Mouse (Mus musculus): ENCODE data around the gene Lrrc8a. TPM values are rescaled to one million over a fixed set of nuclear protein-coding genes. Genes with fewer than 3 reads are reported as not detected.
A peak's percentile ranks its signal among the peaks of the same experiment; 100 is the strongest.

The Lrrc8a gene
- polyA plus RNA-seq, 1 experiment from 2014 or later = 51.9 TPM

DNA sequence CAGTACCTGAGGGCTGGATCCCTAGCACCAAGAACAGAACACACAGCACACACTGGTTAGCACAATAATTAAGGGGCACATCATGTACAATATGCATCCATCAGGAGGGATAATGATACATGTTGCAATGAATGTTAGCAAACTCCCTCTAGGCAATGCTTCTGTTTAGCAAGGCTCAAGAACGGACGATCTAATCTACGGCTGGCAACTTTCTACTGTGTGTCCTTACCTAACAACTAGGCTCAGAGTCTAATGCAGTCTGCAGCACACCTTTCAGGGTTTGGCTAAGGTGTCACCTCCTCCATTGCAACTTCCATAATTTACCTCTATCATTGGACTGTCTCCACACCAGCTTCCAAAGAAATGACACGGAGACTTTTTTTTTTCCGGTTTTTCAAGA is 21.2 kb upstream of the Lrrc8a start:
- H3K27ac ChIP-seq (ENCODE audit: low read length) = no peak overlapping the region
- no peak overlapping the region for H3K4me3 ChIP-seq (ENCODE audit: low read depth, low read length)
- 94% methylated on average over 5 of the region's 5 CpGs for WGBS
- H3K9me3 ChIP-seq (ENCODE audit: control insufficient read depth, low read depth, low read length) = no peaks in the 10 kb centered on the region
- H3K9ac ChIP-seq (replicated peaks; ENCODE audit: low read depth, low read length) = no peak overlapping the region
- H3K4me2 ChIP-seq (replicated peaks; ENCODE audit: low read depth, low read length) = no peak overlapping the region
- no peaks in the 10 kb centered on the region for H3K4me1 ChIP-seq (ENCODE audit: control insufficient read depth, insufficient read depth, low read length)
- ATAC-seq (ENCODE audit: insufficient number of reproducible peaks, insufficient read depth, low FRiP score, low read depth) = no peak
- no peaks in the 10 kb centered on the region for H3K36me3 ChIP-seq (ENCODE audit: control insufficient read depth, insufficient read depth, low read length)
- H3K27me3 ChIP-seq (ENCODE audit: control insufficient read depth, insufficient read depth, low read length) = no peaks in the 10 kb centered on the region

GRCm38 (mm10) chr2:30235593-30235992 is 1.9 kb upstream of the Lrrc8a start:
- Histone ChIP-seq H3K36me3 (ENCODE audit: control insufficient read depth, insufficient read depth, low read length) (peaks cover 6% of the 10 kb centered on the region), H3K4me1 (ENCODE audit: control insufficient read depth, insufficient read depth, low read length) (peaks cover 17% of the 10 kb centered on the region), H3K27ac (ENCODE audit: low read length) (no peak overlapping the region), H3K4me3 (ENCODE audit: low read depth, low read length) (no peak overlapping the region), H3K9ac (replicated peaks; ENCODE audit: low read depth, low read length) (no peak overlapping the region), H3K4me2 (replicated peaks; ENCODE audit: low read depth, low read length) (no peak overlapping the region), H3K27me3 (ENCODE audit: control insufficient read depth, insufficient read depth, low read length) (no peaks in the 10 kb centered on the region), H3K9me3 (ENCODE audit: control insufficient read depth, low read depth, low read length) (no peaks in the 10 kb centered on the region)
- no peak for ATAC-seq (ENCODE audit: insufficient number of reproducible peaks, insufficient read depth, low FRiP score, low read depth)
- WGBS = 75% methylated on average over 5 of the region's 5 CpGs

GRCm38 (mm10) chr2:30236426-30237198 is 903 bp upstream of the Lrrc8a start:
- H3K27me3 ChIP-seq (ENCODE audit: control insufficient read depth, insufficient read depth, low read length) = no peaks in the 10 kb centered on the region
- 3% methylated on average over 18 of the region's 18 CpGs for WGBS
- ATAC-seq (ENCODE audit: insufficient number of reproducible peaks, insufficient read depth, low FRiP score, low read depth) = no peak

GRCm38 (mm10) chr2:30237881-30238280 is 366 bp downstream of the Lrrc8a start:
- Histone ChIP-seq H3K27ac (ENCODE audit: low read length) (peak overlapping the region; percentile 82), H3K9me3 (ENCODE audit: control insufficient read depth, low read depth, low read length) (no peaks in the 10 kb centered on the region), H3K4me1 (ENCODE audit: control insufficient read depth, insufficient read depth, low read length) (peaks cover 17% of the 10 kb centered on the region), H3K4me3 (ENCODE audit: low read depth, low read length) (peak overlapping the region; percentile 87), H3K27me3 (ENCODE audit: control insufficient read depth, insufficient read depth, low read length) (no peaks in the 10 kb centered on the region), H3K9ac (replicated peaks; ENCODE audit: low read depth, low read length) (peak overlapping the region; percentile 80), H3K4me2 (replicated peaks; ENCODE audit: low read depth, low read length) (peak overlapping the region; percentile 86), H3K36me3 (ENCODE audit: control insufficient read depth, insufficient read depth, low read length) (peaks cover 19% of the 10 kb centered on the region)
- peak; percentile 88 for ATAC-seq (ENCODE audit: insufficient number of reproducible peaks, insufficient read depth, low FRiP score, low read depth)
- under 1% methylated on average over 34 of the region's 42 CpGs for WGBS

More at GRCm38 (mm10) chr2:30236426-30237198, 903 bp upstream of the Lrrc8a start:
- H3K27ac ChIP-seq (ENCODE audit: low read length) = peak overlapping the region; percentile 82
- peaks cover 14% of the 10 kb centered on the region for H3K36me3 ChIP-seq (ENCODE audit: control insufficient read depth, insufficient read depth, low read length)
- peak overlapping the region; percentile 62 for H3K9ac ChIP-seq (replicated peaks; ENCODE audit: low read depth, low read length)
- H3K9me3 ChIP-seq (ENCODE audit: control insufficient read depth, low read depth, low read length) = no peaks in the 10 kb centered on the region
- H3K4me1 ChIP-seq (ENCODE audit: control insufficient read depth, insufficient read depth, low read length) = peaks cover 17% of the 10 kb centered on the region
- peak overlapping the region; percentile 80 for H3K4me2 ChIP-seq (replicated peaks; ENCODE audit: low read depth, low read length)
- peak overlapping the region; percentile 87 for H3K4me3 ChIP-seq (ENCODE audit: low read depth, low read length)

- Histone ChIP-seq H3K36me3 (ENCODE audit: control insufficient read depth, insufficient read depth, low read length) (peaks cover 19% of the 10 kb centered on the region), H3K4me3 (ENCODE audit: low read depth, low read length) (peak overlapping the region; percentile 87), H3K27ac (ENCODE audit: low read length) (no peak overlapping the region), H3K4me2 (replicated peaks; ENCODE audit: low read depth, low read length) (peak overlapping the region; percentile 86), H3K9me3 (ENCODE audit: control insufficient read depth, low read depth, low read length) (no peaks in the 10 kb centered on the region), H3K4me1 (ENCODE audit: control insufficient read depth, insufficient read depth, low read length) (peaks cover 17% of the 10 kb centered on the region), H3K9ac (replicated peaks; ENCODE audit: low read depth, low read length) (peak overlapping the region; percentile 80; the same call in 1 of the 2 replicates), H3K27me3 (ENCODE audit: control insufficient read depth, insufficient read depth, low read length) (no peaks in the 10 kb centered on the region)
- ATAC-seq (ENCODE audit: insufficient number of reproducible peaks, insufficient read depth, low FRiP score, low read depth) = no peak
- 66% methylated on average over 3 of the region's 3 CpGs for WGBS
These were observed 1.5 kb downstream of the Lrrc8a start for GRCm38 (mm10) chr2:30238906-30239465.

DNA sequence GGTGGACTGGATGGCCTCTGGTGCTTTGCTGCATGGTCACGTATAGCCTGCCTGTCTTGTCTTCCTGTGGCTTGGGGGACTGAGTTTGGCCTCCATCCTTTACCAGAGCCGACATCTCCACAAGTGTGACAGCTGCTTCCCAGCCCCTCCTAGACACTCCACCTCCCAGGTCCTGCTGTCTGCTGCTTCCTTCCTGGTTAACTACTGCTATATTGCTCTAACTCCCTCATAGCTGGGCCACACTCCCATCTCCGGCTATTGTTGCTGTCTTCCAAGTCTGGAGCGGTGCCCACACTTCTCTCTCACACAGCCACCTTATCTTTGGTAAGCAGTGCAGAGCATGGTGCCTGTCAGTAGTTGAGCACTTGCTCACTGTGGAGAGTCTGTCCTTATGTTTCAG is 2.3 kb downstream of the Lrrc8a start:
- Histone ChIP-seq H3K27me3 (ENCODE audit: control insufficient read depth, insufficient read depth, low read length) (no peaks in the 10 kb centered on the region), H3K4me3 (ENCODE audit: low read depth, low read length) (no peak overlapping the region), H3K9me3 (ENCODE audit: control insufficient read depth, low read depth, low read length) (no peaks in the 10 kb centered on the region), H3K4me2 (replicated peaks; ENCODE audit: low read depth, low read length) (no peak overlapping the region), H3K4me1 (ENCODE audit: control insufficient read depth, insufficient read depth, low read length) (peaks cover 18% of the 10 kb centered on the region), H3K27ac (ENCODE audit: low read length) (no peak overlapping the region), H3K36me3 (ENCODE audit: control insufficient read depth, insufficient read depth, low read length) (peaks cover 20% of the 10 kb centered on the region), H3K9ac (replicated peaks; ENCODE audit: low read depth, low read length) (no peak overlapping the region)
- no peak for ATAC-seq (ENCODE audit: insufficient number of reproducible peaks, insufficient read depth, low FRiP score, low read depth)
- WGBS = 69% methylated on average over 4 of the region's 4 CpGs

DNA sequence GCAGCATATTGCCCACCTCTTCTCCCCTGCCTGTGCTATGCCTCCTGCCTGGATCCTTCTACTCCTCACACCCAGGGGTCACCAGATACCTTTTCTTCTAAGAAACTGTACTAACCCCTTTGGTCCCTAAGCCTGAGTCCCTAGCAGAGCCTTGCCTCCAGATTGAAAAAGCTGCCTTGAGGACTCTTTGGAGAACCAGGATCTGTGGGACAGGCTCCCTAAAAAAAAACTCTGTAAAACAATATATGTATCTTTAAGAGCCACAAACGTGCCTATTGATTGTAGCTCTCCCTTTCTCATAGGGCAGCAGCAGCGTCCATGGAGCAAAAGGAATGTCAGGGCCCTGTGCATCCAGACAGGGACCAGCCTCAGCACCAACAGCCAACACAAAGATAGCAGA is 2.8 kb downstream of the Lrrc8a start, which contains the start of gene Gm28035:
Gene Gm28035 (plus strand): TSS at position 301 of the 400 bp plus-strand sequence.
- Histone ChIP-seq H3K36me3 (ENCODE audit: control insufficient read depth, insufficient read depth, low read length) (peaks cover 23% of the 10 kb centered on the region), H3K27me3 (ENCODE audit: control insufficient read depth, insufficient read depth, low read length) (no peaks in the 10 kb centered on the region), H3K9me3 (ENCODE audit: control insufficient read depth, low read depth, low read length) (no peaks in the 10 kb centered on the region), H3K4me1 (ENCODE audit: control insufficient read depth, insufficient read depth, low read length) (peaks cover 20% of the 10 kb centered on the region), H3K27ac (ENCODE audit: low read length) (no peak within 1 kb of the TSS), H3K4me3 (ENCODE audit: low read depth, low read length) (no peak within 1 kb of the TSS), H3K4me2 (replicated peaks; ENCODE audit: low read depth, low read length) (no peak within 1 kb of the TSS), H3K9ac (replicated peaks; ENCODE audit: low read depth, low read length) (no peak within 1 kb of the TSS)
- no peak for ATAC-seq (ENCODE audit: insufficient number of reproducible peaks, insufficient read depth, low FRiP score, low read depth)
- 64% methylated on average over 2 of the region's 2 CpGs for WGBS

- no peaks in the 10 kb centered on the region for H3K27me3 ChIP-seq (ENCODE audit: control insufficient read depth, insufficient read depth, low read length)
- H3K9ac ChIP-seq (replicated peaks; ENCODE audit: low read depth, low read length) = no peak overlapping the region
- H3K4me2 ChIP-seq (replicated peaks; ENCODE audit: low read depth, low read length) = no peak overlapping the region
- no peak for ATAC-seq (ENCODE audit: insufficient number of reproducible peaks, insufficient read depth, low FRiP score, low read depth)
- no peak overlapping the region for H3K27ac ChIP-seq (ENCODE audit: low read length)
- H3K4me1 ChIP-seq (ENCODE audit: control insufficient read depth, insufficient read depth, low read length) = peaks cover 15% of the 10 kb centered on the region
- H3K36me3 ChIP-seq (ENCODE audit: control insufficient read depth, insufficient read depth, low read length) = peaks cover 23% of the 10 kb centered on the region
- 53% methylated on average over 4 of the region's 4 CpGs for WGBS
- no peak overlapping the region for H3K4me3 ChIP-seq (ENCODE audit: low read depth, low read length)
- no peaks in the 10 kb centered on the region for H3K9me3 ChIP-seq (ENCODE audit: control insufficient read depth, low read depth, low read length)
These were observed 5.0 kb downstream of the Lrrc8a start for GRCm38 (mm10) chr2:30242509-30242908.
